Mouse (Mus musculus): ENCODE data around the gene Cdk5rap2.

Gene Cdk5rap2

DNA sequence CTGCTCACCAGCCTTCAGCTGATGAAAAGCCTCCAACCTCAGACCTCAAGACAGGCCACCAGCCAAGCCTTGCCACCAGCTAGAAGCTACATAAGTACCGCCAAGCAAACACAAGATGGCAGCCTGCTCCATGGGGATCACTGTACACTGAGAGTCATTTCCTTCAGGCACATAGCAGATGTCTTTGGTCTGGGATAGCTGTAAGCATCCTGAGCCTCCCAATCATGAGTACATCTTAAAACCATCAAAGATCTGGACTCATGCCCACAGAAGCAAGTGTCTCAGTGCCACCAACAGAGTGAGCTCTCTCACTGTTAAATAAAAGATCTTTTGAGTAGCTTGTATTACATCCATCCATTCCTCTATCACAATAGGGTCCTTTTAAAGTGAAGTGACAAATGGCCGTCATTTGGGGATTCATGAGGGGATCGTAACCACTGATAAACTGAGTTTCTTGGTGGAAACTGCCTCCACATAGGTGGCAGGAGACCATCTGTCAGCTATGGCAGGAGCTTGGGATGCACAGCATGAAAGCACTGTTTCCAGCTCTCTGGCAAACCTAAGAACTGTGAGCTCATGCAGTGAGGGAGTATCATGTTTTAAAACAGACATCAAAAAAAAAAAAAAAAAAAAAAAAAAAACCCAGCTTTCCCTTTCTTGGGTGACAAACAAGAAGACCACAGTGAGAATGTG lies 150.4 kb downstream of the Cdk5rap2 start:
- peak; percentile 52 for DNase-seq

DNA sequence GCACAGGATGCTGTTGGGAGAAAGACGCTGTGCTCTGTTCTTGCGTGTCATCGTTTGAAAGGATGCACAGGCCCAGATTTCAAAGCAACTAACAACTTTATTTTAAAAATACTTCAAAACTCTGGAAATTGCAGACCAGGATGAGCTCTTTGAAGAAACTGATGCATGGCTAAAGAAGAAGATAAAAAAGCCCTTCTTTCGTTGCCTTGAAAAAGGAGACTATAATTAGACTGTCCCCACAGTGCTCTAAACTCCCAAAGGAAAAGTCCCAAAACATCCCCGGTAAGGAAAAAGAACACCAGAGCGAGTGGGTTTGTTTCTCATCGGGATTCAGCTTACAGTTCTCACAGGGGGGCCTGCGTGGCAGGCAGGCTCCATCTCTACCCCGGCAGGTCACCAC lies 151.4 kb downstream of the Cdk5rap2 start:
- peak; percentile 34 for DNase-seq

DNA sequence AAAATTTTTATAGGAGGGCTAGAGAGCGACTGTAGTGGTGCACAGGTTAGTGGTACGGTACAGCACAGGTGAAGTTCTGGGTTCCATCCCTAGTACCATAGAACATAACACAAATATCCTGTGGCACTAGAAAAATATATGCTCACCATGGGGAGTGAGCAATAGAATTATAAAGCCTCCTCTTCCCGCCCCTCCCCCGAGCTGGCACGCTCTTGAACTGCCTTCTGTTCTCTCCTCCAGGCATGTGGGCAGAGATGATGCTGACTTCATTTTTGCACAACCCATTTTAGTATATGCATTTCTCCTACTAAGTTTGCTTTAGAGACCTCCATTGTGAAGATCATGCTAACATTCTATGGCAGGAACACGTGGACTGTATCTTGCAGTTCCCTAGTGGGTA lies 152.0 kb downstream of the Cdk5rap2 start:
- DNase-seq: peak; percentile 87

DNA sequence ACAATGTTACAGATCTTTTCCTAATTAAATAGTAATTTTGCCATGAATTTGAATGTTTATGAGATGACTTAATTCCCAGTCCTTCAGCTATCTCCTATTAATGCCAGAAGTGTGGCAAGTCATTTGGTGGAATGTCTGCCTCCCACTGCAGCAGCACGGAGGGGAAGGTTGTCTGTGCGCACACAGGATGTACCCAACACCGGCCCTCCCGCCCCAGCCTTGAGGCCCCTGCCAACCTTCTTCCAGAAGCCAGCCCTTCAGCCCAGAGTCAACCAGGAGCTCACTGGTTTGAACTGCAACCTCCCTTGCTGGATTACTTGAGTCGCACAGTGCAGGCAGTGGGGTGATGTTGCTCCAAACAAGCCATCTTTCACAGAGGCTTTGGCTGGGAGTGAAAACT lies 158.5 kb downstream of the Cdk5rap2 start:
- DNase-seq: no peak

DNA sequence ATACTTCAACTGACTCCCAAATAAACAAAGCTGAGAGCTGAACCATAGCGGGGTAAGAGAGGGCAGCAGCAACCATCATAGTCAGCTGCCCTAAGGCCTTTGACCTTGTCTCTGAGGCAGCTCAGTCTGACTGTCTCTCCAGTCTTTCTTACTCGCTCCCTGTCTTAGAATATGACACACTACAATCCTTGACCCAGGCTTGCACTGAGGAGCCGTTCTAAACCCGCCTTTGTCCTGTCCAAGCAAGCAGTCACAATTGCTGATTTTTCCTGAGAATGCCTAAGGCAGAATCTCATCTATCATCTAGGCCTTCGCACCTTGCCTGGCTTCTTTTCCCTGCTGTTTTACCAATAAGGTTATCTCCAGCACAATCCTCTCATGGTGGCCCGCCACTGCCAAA lies 164.5 kb downstream of the Cdk5rap2 start:
- DNase-seq: no peak

DNA sequence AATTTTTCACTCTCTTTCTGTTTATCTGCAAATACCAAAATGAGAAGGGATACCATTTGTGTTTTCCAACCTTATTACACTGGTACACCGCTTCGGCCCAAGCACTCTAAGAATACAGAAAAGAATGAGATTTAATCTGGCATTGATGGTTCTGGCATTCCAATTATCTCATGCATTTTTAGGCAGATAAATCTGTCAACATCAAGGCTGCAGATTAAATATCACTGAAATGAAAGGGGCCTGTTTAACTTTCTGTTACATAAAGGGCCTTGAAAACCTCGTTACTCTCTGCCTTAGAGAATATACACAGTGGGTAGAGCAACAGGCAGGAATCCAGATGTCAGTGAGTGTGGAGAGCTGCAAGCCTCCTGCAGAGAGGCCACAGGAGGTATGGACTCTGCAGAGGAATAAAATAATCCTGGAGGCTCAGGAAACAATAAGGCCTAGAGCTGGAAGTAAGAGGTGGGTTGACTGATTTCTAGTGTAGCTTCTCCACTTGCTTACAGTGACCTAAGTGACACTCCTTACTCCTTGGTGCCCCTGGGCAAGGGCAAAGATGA lies 166.6 kb downstream of the Cdk5rap2 start:
- no peak for DNase-seq

DNA sequence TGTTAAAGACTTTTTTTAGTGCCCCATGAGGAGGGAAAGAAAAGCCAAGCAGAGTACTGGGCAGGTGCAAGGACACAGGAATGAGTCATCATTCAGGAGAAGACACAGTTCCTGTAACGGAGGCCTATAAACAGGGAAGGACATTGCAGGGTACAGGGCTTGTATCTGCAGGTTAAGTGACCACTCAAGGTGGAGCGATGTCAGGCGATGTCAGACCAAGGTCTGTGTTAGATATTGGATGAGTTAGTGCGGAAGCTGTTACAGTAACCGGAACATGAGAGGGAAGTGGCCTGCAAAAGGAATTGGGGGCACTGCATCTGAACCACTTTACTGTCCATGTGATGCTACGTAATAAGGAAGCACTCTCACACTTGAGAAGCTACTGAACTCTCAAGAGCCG lies 170.5 kb downstream of the Cdk5rap2 start:
- DNase-seq: no peak

DNA sequence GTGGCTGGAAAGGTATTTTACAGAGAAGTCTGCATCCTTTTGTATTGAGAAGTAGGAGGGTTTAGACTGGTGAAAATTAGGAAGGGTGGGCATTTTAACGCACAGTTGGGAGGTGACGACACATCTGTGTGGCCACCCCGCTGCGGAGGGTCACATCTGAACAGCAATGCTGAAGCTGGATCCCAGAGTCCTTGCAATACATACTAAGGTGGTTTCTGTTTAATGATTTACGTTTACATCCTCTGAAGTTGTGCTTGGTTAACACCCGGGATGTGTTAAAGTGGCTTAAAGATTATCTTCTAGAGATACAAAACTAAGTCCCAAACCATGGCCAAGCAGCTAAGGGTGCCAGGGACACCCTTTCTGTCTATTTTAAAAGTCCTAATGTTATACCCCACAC lies 171.4 kb downstream of the Cdk5rap2 start:
- DNase-seq: no peak

DNA sequence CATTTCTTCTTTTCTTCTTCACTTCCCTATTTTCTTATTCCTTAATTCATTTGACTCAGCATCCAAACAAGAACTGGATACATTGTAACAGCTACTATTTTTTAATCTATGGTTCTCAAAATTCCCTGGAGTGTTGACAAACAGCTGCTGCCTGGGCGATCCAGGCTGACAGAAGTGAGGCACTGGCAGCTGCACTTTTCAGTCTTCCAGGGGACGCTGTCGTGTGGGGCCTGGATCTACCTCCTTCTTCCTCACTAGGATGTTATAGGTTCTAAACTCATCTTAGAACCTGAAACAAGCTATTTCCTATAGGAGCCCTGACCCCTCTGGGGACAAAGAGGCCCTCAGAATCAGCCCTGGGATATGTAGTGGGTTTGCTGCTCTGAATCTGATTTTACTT lies 177.9 kb downstream of the Cdk5rap2 start:
- no peak for DNase-seq

DNA sequence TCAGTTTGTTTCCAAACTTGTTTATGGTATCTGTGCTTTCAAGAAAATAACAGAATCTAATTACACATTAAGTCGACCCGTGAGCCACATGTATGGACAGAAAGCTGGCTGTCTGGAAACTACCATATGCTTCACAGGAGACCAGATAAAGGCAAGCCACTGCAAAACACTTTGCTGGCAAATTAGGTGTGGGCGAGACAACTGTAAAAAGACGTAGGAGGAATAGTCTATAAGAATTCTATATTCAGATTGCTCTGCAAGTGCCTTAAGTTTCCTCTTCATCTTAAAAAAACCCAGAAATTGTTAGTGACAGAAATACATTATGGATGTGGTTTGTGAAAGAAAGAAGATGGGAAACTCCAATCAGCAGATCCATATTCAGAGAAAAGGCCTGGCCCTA lies 180.4 kb downstream of the Cdk5rap2 start:
- peak; percentile 80 for DNase-seq

DNA sequence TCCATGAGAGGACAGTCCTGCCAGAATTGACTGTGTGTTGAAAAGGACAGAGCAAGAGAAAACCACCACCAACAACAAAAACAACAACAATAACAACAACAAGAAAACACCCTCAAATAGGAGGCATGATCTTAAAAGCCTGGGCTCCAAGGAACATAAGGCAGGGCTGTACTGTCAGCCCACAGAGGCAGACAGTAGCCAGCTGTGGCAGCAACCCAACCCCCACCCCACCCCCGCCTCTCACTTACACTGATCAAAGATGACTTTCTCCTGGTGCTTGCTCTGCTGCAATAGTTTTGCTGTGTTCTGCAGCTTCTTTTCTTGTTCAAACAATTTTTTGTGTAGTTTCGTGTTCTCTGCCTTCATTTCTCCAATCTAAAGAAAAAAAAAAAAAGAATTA lies 181.9 kb downstream of the Cdk5rap2 start:
- DNase-seq: no peak

DNA sequence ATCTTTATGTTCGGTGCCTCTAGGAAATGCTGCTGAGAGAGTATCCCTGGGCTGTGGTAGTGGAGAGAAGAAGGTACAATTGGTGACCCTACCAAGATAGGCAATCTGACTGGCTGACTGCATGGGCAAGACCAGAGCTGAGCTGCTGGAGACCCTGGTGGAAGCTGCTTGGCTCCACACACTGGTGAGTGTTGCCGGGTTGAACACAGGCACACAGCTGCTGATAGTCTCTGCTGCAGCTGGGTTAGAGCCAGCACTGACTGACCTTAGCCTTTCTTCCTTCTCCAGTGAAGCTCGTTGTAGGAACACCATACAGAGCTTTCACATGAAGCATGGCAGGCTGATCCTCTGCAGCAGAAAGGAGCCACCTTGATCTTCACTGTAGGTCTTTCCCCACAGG lies 182.6 kb downstream of the Cdk5rap2 start:
- DNase-seq: no peak

DNA sequence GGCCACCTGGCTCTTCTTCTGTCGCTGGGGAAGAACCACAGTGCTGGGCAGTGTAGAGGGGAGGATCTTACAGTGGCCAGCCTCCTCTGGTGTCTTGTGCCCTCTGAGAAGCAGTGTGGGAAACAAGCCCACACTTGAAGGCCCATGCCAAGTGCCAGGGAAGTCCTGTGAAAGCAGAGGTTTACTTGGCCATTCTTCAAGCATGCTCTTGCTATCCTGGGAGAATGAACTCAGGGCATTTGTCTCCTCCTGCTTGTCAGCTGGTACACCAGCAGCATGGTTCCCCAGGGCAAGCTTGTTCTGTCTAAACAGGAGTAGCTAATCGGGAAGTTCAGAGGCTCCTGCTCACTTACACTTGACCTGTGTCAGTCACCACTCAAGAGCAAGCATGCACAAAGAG lies 185.7 kb downstream of the Cdk5rap2 start:
- DNase-seq: no peak

DNA sequence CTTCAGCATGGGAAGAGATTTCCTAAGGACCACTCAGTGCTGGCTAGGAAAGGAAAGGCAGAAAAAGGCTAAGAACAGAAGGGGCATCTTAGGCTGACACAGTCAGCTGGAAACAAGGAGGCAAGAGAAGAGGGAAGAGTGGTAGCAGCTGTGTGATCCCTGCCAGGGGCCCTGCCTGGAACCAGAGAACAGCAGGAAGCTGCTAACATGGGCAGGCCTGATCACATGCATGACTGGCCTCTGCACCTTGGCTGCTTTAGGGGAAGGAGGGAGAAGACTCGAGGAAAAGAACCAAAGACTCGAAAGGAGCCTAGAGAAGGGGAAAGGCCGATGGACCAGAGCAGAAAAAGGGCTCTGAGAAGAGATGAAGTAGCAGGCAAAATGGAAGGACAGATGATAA lies 188.4 kb downstream of the Cdk5rap2 start:
- no peak for DNase-seq

DNA sequence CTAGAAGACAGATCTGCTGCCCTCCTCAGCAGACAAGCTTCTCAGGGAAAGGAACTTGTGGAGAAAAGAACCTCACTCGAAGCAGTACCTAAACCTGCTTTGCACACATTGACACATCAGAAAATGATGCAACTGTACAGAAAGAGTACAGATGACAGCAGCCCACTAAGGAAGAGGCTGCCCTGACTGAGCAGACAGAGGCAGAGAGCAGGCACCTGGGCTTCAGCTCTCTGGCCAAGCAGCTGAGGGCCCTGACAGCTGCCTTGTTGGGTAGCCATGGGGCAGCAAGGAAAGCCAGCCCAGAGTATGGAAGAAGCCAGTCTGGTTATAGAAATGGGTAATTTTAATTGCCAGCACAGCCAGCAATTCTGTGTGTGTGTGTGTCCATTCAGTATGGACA lies 188.9 kb downstream of the Cdk5rap2 start:
- no peak for DNase-seq

DNA sequence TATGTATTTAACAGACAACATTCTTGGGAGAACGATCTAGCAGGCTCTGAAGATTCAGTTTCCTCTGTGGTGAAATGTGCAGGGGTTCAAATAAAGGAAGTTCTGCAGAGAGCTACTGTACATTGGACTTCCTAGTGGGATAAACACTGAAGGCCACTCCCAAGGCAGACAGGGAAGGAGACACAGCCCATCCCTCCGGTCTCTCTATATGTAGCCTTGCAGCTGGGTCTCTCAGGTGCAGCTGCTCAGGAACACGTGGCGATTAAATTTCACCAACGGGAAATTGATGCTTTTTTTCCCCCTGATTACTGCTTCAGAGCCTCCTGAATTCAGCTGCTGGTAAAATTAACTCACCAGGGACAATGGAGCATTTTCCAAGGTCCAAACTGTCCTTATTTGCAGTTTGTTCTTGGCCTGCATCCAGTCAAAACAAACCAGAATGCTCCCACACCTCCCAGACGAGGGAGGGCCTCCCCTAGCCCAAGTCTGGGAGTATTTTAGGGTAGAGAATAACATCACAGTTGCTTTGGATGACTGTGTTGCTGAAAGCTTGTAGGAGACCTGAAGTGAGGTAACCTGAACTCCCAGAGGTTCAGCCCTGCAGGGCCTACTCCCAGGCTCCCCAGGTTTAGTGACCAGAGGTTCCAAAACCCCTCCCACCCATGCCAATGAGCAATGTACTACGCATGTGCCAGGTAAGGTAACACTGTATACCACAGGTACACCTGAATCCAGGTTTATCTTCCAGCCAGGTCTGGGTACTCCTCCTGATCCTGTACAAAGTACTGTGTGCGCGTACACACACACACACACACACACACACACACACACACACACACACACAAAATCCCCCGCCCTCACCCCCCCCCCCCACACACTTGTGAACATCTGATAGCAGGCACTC lies 189.7 kb downstream of the Cdk5rap2 start:
- peak; percentile 68 for DNase-seq

DNA sequence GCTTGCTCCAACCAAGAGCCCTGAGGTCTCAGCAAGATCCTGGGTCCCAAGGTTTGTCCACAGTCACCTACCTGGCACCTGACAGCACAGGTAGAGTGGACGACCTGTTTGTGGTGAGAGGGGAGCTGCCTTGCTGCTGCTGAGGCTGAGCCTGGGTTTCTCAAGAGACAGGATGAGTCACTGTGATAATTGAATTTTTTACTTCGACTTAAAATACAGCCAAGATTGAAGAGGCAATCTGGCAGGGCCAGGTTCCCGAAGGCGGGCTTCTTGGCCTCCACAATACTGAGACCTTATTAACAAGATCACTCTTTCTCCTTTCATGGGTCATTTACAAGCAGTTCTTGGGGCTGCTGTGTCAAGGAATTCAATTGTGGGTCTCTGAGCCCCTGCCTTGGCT lies 190.5 kb downstream of the Cdk5rap2 start:
- DNase-seq: peak; percentile 53

DNA sequence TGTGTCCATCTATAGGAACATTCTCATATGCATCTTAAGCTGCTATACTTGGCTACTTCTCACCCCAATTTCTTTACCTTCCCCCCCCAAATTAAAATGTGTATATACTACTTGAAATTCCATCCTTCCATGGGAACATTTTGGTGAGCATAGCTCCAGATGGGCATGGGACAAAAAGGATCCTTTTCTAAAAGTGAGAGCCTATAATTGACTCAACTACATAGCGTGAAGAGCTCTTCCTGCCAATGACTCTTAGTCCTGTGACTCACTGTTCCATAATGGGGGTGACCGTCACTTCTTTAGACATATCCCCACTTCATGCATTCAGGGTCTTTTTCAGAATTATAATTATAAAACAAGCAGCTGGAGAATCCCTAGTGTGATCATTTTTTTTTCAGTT lies 224.3 kb downstream of the Cdk5rap2 start:
- peak; percentile 70 for DNase-seq
